Mouse (Mus musculus) CH12.LX (cell line): Measurements from ENCODE around the gene Slc35c2. TPM values are rescaled to one million over a fixed set of nuclear protein-coding genes. Genes with fewer than 3 reads are reported as not detected.

Experiments used
- DNase-seq: peaks from one replicate; pipeline ENCODE4 v3.0.0-alpha.2; 2013; ENCODE audit errors: extremely low read depth
- H3K27ac ChIP-seq: 2 replicates; pipeline ENCODE4 v1.5.1; 2012; ENCODE audit warnings: low read depth, mild to moderate bottlenecking, control low read depth, moderate library complexity; ENCODE audit not compliant: insufficient read depth
- H3K27me3 ChIP-seq: replicated peaks from 2 replicates; pipeline ENCODE3; 2012; ENCODE audit warnings: inconsistent platforms
- H3K36me3 ChIP-seq, 2 experiments: replicated peaks in 1 of 2; 2 replicates each; pipeline versions ENCODE3 to v1.6.1; 2012; ENCODE audit warnings: inconsistent platforms in 1 of 2, low read length in 1 of 2, mild to moderate bottlenecking in 1 of 2, mixed read lengths in 1 of 2, moderate library complexity in 1 of 2; ENCODE audit not compliant: control insufficient read depth in 1 of 2, insufficient read depth in 1 of 2
- H3K4me1 ChIP-seq, 2 experiments: 2 replicates each; pipeline ENCODE4 v1.6.1; 2012; ENCODE audit warnings: inconsistent platforms in 1 of 2, moderate library complexity in 1 of 2; ENCODE audit not compliant: insufficient read depth in 2 of 2, control insufficient read depth in 1 of 2
- H3K4me2 ChIP-seq: 2 replicates; pipeline ENCODE4 v1.6.1; 2012; ENCODE audit warnings: low read depth, mild to moderate bottlenecking, control low read depth; ENCODE audit not compliant: poor library complexity, insufficient read depth, severe bottlenecking
- H3K4me3 ChIP-seq, 3 experiments: fragments of 150-350 bp in 1 of 3; sonication (generic) in 1 of 3; replicated peaks in 1 of 3; 2 replicates each; pipeline versions ENCODE3 to v1.5.1; 2011 to 2012; ENCODE audit warnings: low read depth in 2 of 3, low read length in 2 of 3, mild to moderate bottlenecking in 2 of 3, moderate library complexity in 2 of 3, control low read depth in 1 of 3, improper control_type of control experiment in 1 of 3, inconsistent platforms in 1 of 3, mixed read lengths in 1 of 3; ENCODE audit not compliant: poor library complexity in 1 of 3
- H3K79me2 ChIP-seq: replicated peaks from 2 replicates; pipeline ENCODE4 v1.6.1; 2012; ENCODE audit warnings: mild to moderate bottlenecking, moderate library complexity; ENCODE audit not compliant: control insufficient read depth, poor library complexity, insufficient read depth, severe bottlenecking; ENCODE audit errors: extremely low read depth
- H3K9ac ChIP-seq: 2 replicates; pipeline ENCODE4 v1.6.1; 2012; ENCODE audit warnings: low read depth, mild to moderate bottlenecking, control low read depth, moderate library complexity; ENCODE audit not compliant: insufficient read depth
- H3K9me3 ChIP-seq: replicated peaks from 2 replicates; pipeline ENCODE3; 2012; ENCODE audit warnings: low read length, inconsistent platforms, mixed read lengths
- BHLHE40 ChIP-seq: IDR thresholded peaks from 2 replicates; pipeline ENCODE4 v1.6.1; 2011; ENCODE audit warnings: mild to moderate bottlenecking, low read depth, low read length, improper control_type of control experiment
- CTCF ChIP-seq, 2 experiments: IDR thresholded peaks in 1 of 2; conservative IDR thresholded peaks in 1 of 2; 2 replicates each; pipeline ENCODE4 v1.5.1; 2011 to 2012; ENCODE audit warnings: low read depth in 2 of 2, low read length in 2 of 2, improper control_type of control experiment in 1 of 2, inconsistent platforms in 1 of 2, mild to moderate bottlenecking in 1 of 2, moderate library complexity in 1 of 2
- ELF1 ChIP-seq: IDR thresholded peaks from 2 replicates; pipeline ENCODE4 v1.6.1; 2014; ENCODE audit warnings: low read depth, mild to moderate bottlenecking, inconsistent platforms, low read length, improper control_type of control experiment
- ETS1 ChIP-seq: conservative IDR thresholded peaks from 2 replicates; pipeline ENCODE4 v1.6.1; 2012; ENCODE audit warnings: low read depth, mild to moderate bottlenecking, inconsistent platforms, low read length, improper control_type of control experiment, moderate library complexity
- JUN ChIP-seq: IDR thresholded peaks from 2 replicates; pipeline ENCODE4 v1.6.1; 2011; ENCODE audit warnings: low read depth, mild to moderate bottlenecking, low read length, improper control_type of control experiment, moderate library complexity; ENCODE audit not compliant: insufficient read depth
- JUND ChIP-seq: conservative IDR thresholded peaks from 2 replicates; pipeline ENCODE4 v1.6.1; 2011; ENCODE audit warnings: low read depth, low read length, improper control_type of control experiment
- MAFK ChIP-seq: IDR thresholded peaks from 2 replicates; pipeline ENCODE4 v1.6.1; 2011; ENCODE audit warnings: low read length, improper control_type of control experiment; ENCODE audit not compliant: insufficient replicate concordance
- MXI1 ChIP-seq: IDR thresholded peaks from 2 replicates; pipeline ENCODE4 v1.6.1; 2011; ENCODE audit warnings: mild to moderate bottlenecking, low read depth, low read length, improper control_type of control experiment
- MYC ChIP-seq: IDR thresholded peaks from 2 replicates; pipeline ENCODE4 v1.6.1; 2011; ENCODE audit warnings: low read depth, mild to moderate bottlenecking, improper control_type of control experiment, low read length
- NELFE ChIP-seq: IDR thresholded peaks from 2 replicates; pipeline ENCODE4 v1.6.1; 2011; ENCODE audit warnings: low read depth, low read length, improper control_type of control experiment
- PAX5 ChIP-seq: IDR thresholded peaks from 2 replicates; pipeline ENCODE4 v1.6.1; 2012; ENCODE audit warnings: low read length, inconsistent platforms, mixed read lengths
- POLR2AphosphoS2 ChIP-seq: IDR thresholded peaks from 2 replicates; pipeline ENCODE4 v1.6.1; 2011; ENCODE audit warnings: low read depth, low read length, improper control_type of control experiment
- SMC3 ChIP-seq: IDR thresholded peaks from 2 replicates; pipeline ENCODE4 v1.6.1; 2011; ENCODE audit warnings: low read depth, low read length, improper control_type of control experiment
- TBP ChIP-seq: conservative IDR thresholded peaks from 2 replicates; pipeline ENCODE4 v1.6.1; 2011; ENCODE audit warnings: low read depth, low read length, improper control_type of control experiment
- TCF12 ChIP-seq: IDR thresholded peaks from 2 replicates; pipeline ENCODE4 v1.6.1; 2014; ENCODE audit warnings: low read depth, mild to moderate bottlenecking, inconsistent platforms, low read length, improper control_type of control experiment
- UBTF ChIP-seq: IDR thresholded peaks from 2 replicates; pipeline ENCODE4 v1.6.1; 2012; ENCODE audit warnings: low read depth, mild to moderate bottlenecking, inconsistent platforms, low read length, improper control_type of control experiment, moderate library complexity
- USF1 ChIP-seq: IDR thresholded peaks from 2 replicates; pipeline ENCODE4 v1.6.1; 2014; ENCODE audit warnings: low read depth, mild to moderate bottlenecking, inconsistent platforms, low read length, improper control_type of control experiment
- USF2 ChIP-seq: conservative IDR thresholded peaks from 2 replicates; pipeline ENCODE4 v1.6.1; 2011; ENCODE audit warnings: low read depth, low read length, improper control_type of control experiment
- ZKSCAN1 ChIP-seq: IDR thresholded peaks from 2 replicates; pipeline ENCODE4 v1.6.1; 2012; ENCODE audit warnings: low read depth, inconsistent platforms, low read length, improper control_type of control experiment, borderline replicate concordance
- dilution Hi-C: fragments of 300-500 bp; cut with MboI; formaldehyde crosslinking; loops from 2 replicates; pipeline ENCODE4 v1.14.3; 2020; ENCODE audit warnings: low sequenced_read_pairs; ENCODE audit not compliant: extremely low pct_unique_long_range_greater_than_20kb, extremely low pct_ligation_motif_present
- in situ Hi-C: fragments of 300-500 bp; cut with MboI; formaldehyde crosslinking; loops from 3 replicates; pipeline ENCODE4 v1.14.3; 2019; ENCODE audit warnings: low sequenced_read_pairs, low pct_ligation_motif_present, low pct_unique_long_range_greater_than_20kb, mixed read lengths
- polyA plus RNA-seq: library from polyadenylated mRNA; unstranded; fragments of >175 nt; gene quantifications from 2 replicates; pipeline ENCODE4 v1.2.1, GENCODE M21; 2012; ENCODE audit warnings: low read depth; ENCODE audit not compliant: insufficient read length
- total RNA-seq, 2 experiments: library from RNA; depleted of rRNA; stranded (reverse); fragments of 300-350 nt in 1 of 2; fragments of >200 nt in 1 of 2; gene quantifications; 2 replicates each; pipeline ENCODE4 v1.2.3; 2012 to 2014

Gene Slc35c2
- total and polyA plus RNA-seq, 3 experiments = 45.5 to 57.8 (median 55.3) TPM

GRCm38 (mm10) chr2:165252381-165252780, 35.3 kb downstream of the Slc35c2 start:
- in situ Hi-C loops = no loop called here
- peaks cover 92% of the 10 kb centered on the region for H3K27me3 ChIP-seq
- H3K79me2 ChIP-seq = no peaks in the 10 kb centered on the region
- H3K36me3 ChIP-seq = no peaks in the 10 kb centered on the region
- no peak overlapping the region for H3K4me3 ChIP-seq
- H3K4me1 ChIP-seq = peaks cover 6 to 14% of the 10 kb centered on the region in 2 experiments
- H3K4me2 ChIP-seq = no peak overlapping the region
- dilution Hi-C loops = no loop called here
- H3K9ac ChIP-seq = no peak overlapping the region
- H3K27ac ChIP-seq = no peak overlapping the region
- no peak for TF ChIP-seq ETS1
- no peak for TF ChIP-seq UBTF
- no peak for TF ChIP-seq MXI1
- no peak for TF ChIP-seq MAFK
- TF ChIP-seq MYC = no peak
- no peak for TF ChIP-seq BHLHE40
- no peaks in the 10 kb centered on the region for H3K9me3 ChIP-seq
- no peak for DNase-seq

DNA sequence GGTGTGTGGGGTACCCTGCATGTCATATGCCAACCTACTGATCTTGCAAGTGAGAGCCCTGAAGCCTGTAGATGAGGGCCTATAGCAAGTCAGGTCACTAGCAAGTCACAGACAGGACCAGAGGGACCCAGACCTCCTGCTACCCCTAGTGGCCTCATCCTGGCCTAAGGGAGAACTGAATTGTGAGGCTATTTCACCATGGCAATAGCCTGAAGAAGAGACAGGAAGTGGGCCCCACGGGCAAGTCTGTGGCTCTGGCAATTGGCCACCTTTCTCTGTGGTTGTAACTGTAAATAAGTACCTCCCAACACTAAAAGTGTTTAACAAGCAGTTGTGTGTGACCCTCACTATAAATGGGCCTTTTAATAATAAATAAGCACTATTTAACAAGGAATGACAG, 36.8 kb downstream of the Slc35c2 start:
- Histone ChIP-seq H3K9ac (no peak overlapping the region), H3K27ac (no peak overlapping the region), H3K4me1 (peaks cover 4 to 6% of the 10 kb centered on the region in 2 experiments), H3K4me2 (no peak overlapping the region), H3K36me3 (no peaks in the 10 kb centered on the region), H3K9me3 (no peaks in the 10 kb centered on the region), H3K27me3 (peaks cover 91% of the 10 kb centered on the region), H3K4me3 (no peak overlapping the region), H3K79me2 (no peaks in the 10 kb centered on the region)
- no peak for DNase-seq
- dilution Hi-C loops = no loop called here
- in situ Hi-C loops = no loop called here
- no peak for TF ChIP-seq ZKSCAN1
- TF ChIP-seq MAFK = no peak
- TF ChIP-seq ETS1 = no peak
- no peak for TF ChIP-seq SMC3
- 0 out of 4 replicates have a peak, but pooled peaks of 1 of the 2 experiments have one; percentile 13 for TF ChIP-seq CTCF (conservative IDR thresholded peaks at IDR 0.05 in 1 of 2, IDR thresholded peaks at IDR 0.05 in 1 of 2; ENCODE audit: low read depth in 2 of 2, low read length in 2 of 2)
- TF ChIP-seq USF2 = no peak
- peak; percentile 43; the same call in 1 of the 2 replicates for TF ChIP-seq ELF1
- no peak for TF ChIP-seq TBP
- no peak for TF ChIP-seq BHLHE40
- TF ChIP-seq MXI1 = no peak
- no peak for TF ChIP-seq POLR2AphosphoS2
- no peak for TF ChIP-seq JUND
- no peak for TF ChIP-seq MYC

DNA sequence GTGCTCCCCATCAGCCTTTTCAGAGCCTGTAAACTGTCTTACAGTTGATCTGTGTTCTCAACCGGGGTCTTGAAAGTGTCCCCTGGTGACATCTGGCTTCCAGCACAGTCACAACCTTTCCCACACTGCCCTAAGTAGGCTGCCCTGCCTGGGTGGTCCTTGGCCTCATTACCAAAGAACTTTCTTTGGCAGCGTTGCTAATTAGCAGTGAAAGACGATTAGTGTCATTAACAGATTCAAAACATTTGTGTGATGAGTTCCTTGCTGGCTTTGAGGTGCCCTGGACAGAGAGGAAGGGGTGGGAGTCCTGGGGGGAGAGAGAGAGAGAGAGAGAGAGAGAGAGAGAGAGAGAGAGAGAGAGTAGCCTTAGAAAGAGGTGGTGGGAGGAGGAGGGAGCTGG, 38.7 kb downstream of the Slc35c2 start:
- peaks cover 86% of the 10 kb centered on the region for H3K27me3 ChIP-seq

More for the DNA sequence above, 38.7 kb downstream of the Slc35c2 start:
- dilution Hi-C loops = no loop called here
- H3K4me1 ChIP-seq = peaks cover 4 to 6% of the 10 kb centered on the region in 2 experiments
- H3K27ac ChIP-seq = no peak overlapping the region
- no peak overlapping the region for H3K9ac ChIP-seq
- TF ChIP-seq TCF12 = no peak
- no peak for TF ChIP-seq JUN
- TF ChIP-seq NELFE = no peak
- TF ChIP-seq PAX5 = no peak
- no peak for TF ChIP-seq USF1
- TF ChIP-seq JUND = no peak
- H3K79me2 ChIP-seq = no peaks in the 10 kb centered on the region
- H3K4me3 ChIP-seq = no peak overlapping the region
- in situ Hi-C loops = no loop called here
- no peak overlapping the region for H3K4me2 ChIP-seq
- no peaks in the 10 kb centered on the region for H3K36me3 ChIP-seq
- H3K9me3 ChIP-seq = no peaks in the 10 kb centered on the region
- no peak for DNase-seq
